Mouse (Mus musculus): Measurements from ENCODE around the gene Ano1. TPM values are rescaled to one million over a fixed set of nuclear protein-coding genes. Genes with fewer than 3 reads are reported as not detected.

Gene Ano1
- total and polyA plus RNA-seq, 2 experiments = 0.97 to 2.4 TPM

DNA sequence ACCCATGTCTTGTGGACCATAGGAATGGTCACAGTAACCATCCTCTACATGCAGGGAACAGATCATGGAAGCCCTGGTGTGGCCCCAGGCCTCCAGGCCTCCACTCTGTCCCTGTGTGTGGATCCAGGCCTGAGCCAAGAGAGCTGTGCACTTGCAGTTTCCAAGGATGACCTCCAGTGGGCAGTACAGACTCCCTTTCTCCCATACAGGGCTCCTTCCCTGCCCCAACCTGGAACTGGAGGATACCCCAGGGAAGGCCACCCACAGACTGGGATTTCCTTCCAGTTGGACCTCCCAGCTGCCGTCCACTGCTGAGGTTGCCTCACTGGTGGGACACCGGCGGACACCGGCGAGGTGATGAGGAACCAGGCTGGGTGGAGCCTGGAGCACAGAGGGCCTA is 29.6 kb upstream of the Ano1 start:
- Histone ChIP-seq H3K4me1 (ENCODE audit: control insufficient read depth, insufficient read depth, low read length) (no peaks in the 10 kb centered on the region), H3K79me2 (ENCODE audit: control insufficient read depth, insufficient read depth, low read length) (no peaks in the 10 kb centered on the region), H3K4me3 (ENCODE audit: insufficient read depth, low read depth, low read length) (no peak overlapping the region), H3K36me3 (ENCODE audit: control insufficient read depth, insufficient read depth, low read length) (no peaks in the 10 kb centered on the region), H3K9ac (ENCODE audit: low read depth, low read length) (no peak overlapping the region), H3K27me3 (ENCODE audit: control insufficient read depth, insufficient read depth, low read length) (no peaks in the 10 kb centered on the region), H3K27ac (replicated peaks; ENCODE audit: insufficient read depth, low read depth, low read length) (no peak overlapping the region)
- TF ChIP-seq POLR2A (IDR thresholded peaks at IDR 0.05; ENCODE audit: extremely low read depth, insufficient read depth, low read length) (no peak), CTCF (IDR thresholded peaks at IDR 0.05; ENCODE audit: low read depth, low read length) (peak; percentile 64)
- no peak for DNase-seq (ENCODE audit: extremely low read depth, low read depth, low spot score)
- 76% methylated on average over 5 of the region's 5 CpGs for WGBS

DNA sequence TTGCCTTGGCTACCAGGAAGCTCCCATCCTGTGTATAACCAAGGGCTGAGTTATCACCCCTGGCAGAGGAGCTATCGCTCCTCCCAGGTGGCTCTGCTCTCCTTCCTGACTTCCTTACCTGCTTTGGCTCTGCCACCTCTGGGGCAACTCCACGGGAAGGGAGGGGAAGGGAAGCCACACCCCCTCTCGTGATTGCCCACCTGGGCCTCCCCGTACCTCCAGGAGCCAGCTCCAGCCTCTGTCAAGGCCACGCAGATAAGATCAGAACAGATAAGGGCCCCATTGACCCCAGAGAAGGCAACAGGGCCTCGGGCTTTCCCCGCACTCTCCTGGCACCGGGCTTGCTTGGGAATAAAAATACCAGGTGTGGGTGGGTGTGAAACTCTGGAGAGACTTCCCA is 28.4 kb upstream of the Ano1 start:
- 42% methylated on average over 8 of the region's 8 CpGs for WGBS
- no peaks in the 10 kb centered on the region for H3K4me1 ChIP-seq (ENCODE audit: control insufficient read depth, insufficient read depth, low read length)
- H3K27ac ChIP-seq (replicated peaks; ENCODE audit: insufficient read depth, low read depth, low read length) = no peak overlapping the region
- TF ChIP-seq POLR2A (IDR thresholded peaks at IDR 0.05; ENCODE audit: extremely low read depth, insufficient read depth, low read length) (no peak), CTCF (IDR thresholded peaks at IDR 0.05; ENCODE audit: low read depth, low read length) (no peak)
- H3K9ac ChIP-seq (ENCODE audit: low read depth, low read length) = no peak overlapping the region
- no peaks in the 10 kb centered on the region for H3K27me3 ChIP-seq (ENCODE audit: control insufficient read depth, insufficient read depth, low read length)
- H3K36me3 ChIP-seq (ENCODE audit: control insufficient read depth, insufficient read depth, low read length) = no peaks in the 10 kb centered on the region
- DNase-seq (ENCODE audit: extremely low read depth, low read depth, low spot score) = no peak
- H3K79me2 ChIP-seq (ENCODE audit: control insufficient read depth, insufficient read depth, low read length) = no peaks in the 10 kb centered on the region
- H3K4me3 ChIP-seq (ENCODE audit: insufficient read depth, low read depth, low read length) = no peak overlapping the region

DNA sequence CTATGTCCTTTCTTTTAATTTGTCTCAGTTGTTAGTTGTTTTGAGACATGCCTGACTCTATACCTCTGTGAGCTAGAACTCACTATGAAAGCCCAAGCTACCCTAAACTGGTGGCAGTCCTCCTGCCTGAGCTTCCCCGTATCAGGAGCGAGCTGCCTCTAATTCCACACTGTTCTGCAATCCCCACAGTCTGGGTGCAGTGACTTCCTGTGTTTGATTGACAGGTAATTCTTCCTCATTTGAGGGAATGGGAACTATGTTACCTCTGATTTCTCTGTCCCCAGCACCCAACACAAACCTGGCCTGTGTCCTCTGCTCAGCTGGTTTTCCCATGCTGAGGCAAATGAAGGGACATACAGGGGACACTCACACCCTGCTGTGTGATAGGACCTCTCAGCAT is 27.9 kb upstream of the Ano1 start:
- no peaks in the 10 kb centered on the region for H3K4me1 ChIP-seq (ENCODE audit: control insufficient read depth, insufficient read depth, low read length)
- H3K79me2 ChIP-seq (ENCODE audit: control insufficient read depth, insufficient read depth, low read length) = no peaks in the 10 kb centered on the region
- TF ChIP-seq CTCF (IDR thresholded peaks at IDR 0.05; ENCODE audit: low read depth, low read length) (no peak), POLR2A (IDR thresholded peaks at IDR 0.05; ENCODE audit: extremely low read depth, insufficient read depth, low read length) (no peak)
- no peak for DNase-seq (ENCODE audit: extremely low read depth, low read depth, low spot score)
- no peak overlapping the region for H3K4me3 ChIP-seq (ENCODE audit: insufficient read depth, low read depth, low read length)
- no peaks in the 10 kb centered on the region for H3K27me3 ChIP-seq (ENCODE audit: control insufficient read depth, insufficient read depth, low read length)
- H3K36me3 ChIP-seq (ENCODE audit: control insufficient read depth, insufficient read depth, low read length) = no peaks in the 10 kb centered on the region
- H3K9ac ChIP-seq (ENCODE audit: low read depth, low read length) = no peak overlapping the region
- 83% methylated on average over 2 of the region's 2 CpGs for WGBS
- H3K27ac ChIP-seq (replicated peaks; ENCODE audit: insufficient read depth, low read depth, low read length) = no peak overlapping the region

DNA sequence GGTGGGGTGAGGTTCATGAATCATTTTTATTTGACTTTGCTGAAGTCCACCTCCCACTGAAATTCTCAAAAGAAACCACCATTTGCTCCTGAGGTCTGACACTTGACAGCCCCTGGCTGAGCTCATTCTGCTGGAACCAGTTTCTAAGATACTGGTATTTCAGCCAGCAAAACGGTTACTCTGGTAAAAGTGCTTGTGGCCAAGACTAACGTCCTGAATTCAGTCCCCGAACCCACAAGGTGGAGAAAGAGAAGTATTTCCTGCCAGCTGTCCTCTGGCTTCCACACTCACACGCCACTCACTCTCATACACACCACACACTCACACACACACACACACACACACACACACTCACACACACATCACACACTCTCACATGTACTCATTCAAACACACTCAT is 26.0 kb upstream of the Ano1 start:
- Histone ChIP-seq H3K27ac (replicated peaks; ENCODE audit: insufficient read depth, low read depth, low read length) (no peak overlapping the region), H3K27me3 (ENCODE audit: control insufficient read depth, insufficient read depth, low read length) (no peaks in the 10 kb centered on the region), H3K4me3 (ENCODE audit: insufficient read depth, low read depth, low read length) (no peak overlapping the region), H3K4me1 (ENCODE audit: control insufficient read depth, insufficient read depth, low read length) (no peaks in the 10 kb centered on the region), H3K9ac (ENCODE audit: low read depth, low read length) (no peak overlapping the region), H3K36me3 (ENCODE audit: control insufficient read depth, insufficient read depth, low read length) (no peaks in the 10 kb centered on the region), H3K79me2 (ENCODE audit: control insufficient read depth, insufficient read depth, low read length) (no peaks in the 10 kb centered on the region)
- TF ChIP-seq CTCF (IDR thresholded peaks at IDR 0.05; ENCODE audit: low read depth, low read length) = no peak
- WGBS = 48% methylated on average over 4 of the region's 4 CpGs
- DNase-seq (ENCODE audit: extremely low read depth, low read depth, low spot score) = no peak

DNA sequence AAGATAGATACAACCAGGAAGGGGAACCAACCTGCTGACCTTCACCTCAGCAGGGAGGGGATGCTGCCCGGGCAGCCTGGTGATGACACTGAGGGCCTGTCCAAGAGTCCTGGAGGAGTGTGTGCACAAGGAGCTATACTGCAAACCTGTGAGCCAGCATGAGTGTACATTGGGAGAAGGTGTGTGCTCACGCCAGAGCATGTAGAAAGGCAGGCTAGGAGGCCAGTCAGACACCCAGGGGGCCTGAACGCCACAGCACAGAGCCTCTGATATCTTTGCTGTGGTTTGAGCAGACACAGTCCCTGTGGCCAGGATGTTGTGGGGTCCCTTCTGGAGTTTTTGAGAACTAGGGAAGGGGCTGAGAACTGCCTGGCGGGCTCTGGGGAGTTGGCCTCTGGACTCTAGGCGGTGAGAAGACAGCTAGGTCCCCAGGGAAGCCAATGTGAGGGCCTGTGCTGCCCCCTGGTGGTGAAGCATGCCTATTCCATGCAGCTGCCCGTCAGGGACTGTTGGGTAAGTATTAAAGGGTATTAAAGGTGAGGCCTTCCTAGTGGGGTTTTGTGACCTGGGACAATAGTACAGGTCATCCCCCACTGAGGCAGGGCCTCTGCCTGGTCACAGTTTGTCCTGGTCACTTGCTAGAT is 24.2 kb upstream of the Ano1 start:
- Histone ChIP-seq H3K4me3 (ENCODE audit: insufficient read depth, low read depth, low read length) (no peak overlapping the region), H3K4me1 (ENCODE audit: control insufficient read depth, insufficient read depth, low read length) (no peaks in the 10 kb centered on the region), H3K27ac (replicated peaks; ENCODE audit: insufficient read depth, low read depth, low read length) (no peak overlapping the region), H3K27me3 (ENCODE audit: control insufficient read depth, insufficient read depth, low read length) (no peaks in the 10 kb centered on the region), H3K36me3 (ENCODE audit: control insufficient read depth, insufficient read depth, low read length) (no peaks in the 10 kb centered on the region), H3K9ac (ENCODE audit: low read depth, low read length) (no peak overlapping the region), H3K79me2 (ENCODE audit: control insufficient read depth, insufficient read depth, low read length) (no peaks in the 10 kb centered on the region)
- WGBS = 34% methylated on average over 6 of the region's 6 CpGs
- peak; percentile 36 for DNase-seq (ENCODE audit: extremely low read depth, low read depth, low spot score)
- TF ChIP-seq CTCF (IDR thresholded peaks at IDR 0.05; ENCODE audit: low read depth, low read length) (peak; percentile 95), POLR2A (IDR thresholded peaks at IDR 0.05; ENCODE audit: extremely low read depth, insufficient read depth, low read length) (no peak)

- Histone ChIP-seq H3K36me3 (ENCODE audit: control insufficient read depth, insufficient read depth, low read length) (no peaks in the 10 kb centered on the region), H3K27me3 (ENCODE audit: control insufficient read depth, insufficient read depth, low read length) (no peaks in the 10 kb centered on the region), H3K79me2 (ENCODE audit: control insufficient read depth, insufficient read depth, low read length) (no peaks in the 10 kb centered on the region), H3K4me1 (ENCODE audit: control insufficient read depth, insufficient read depth, low read length) (no peaks in the 10 kb centered on the region), H3K9ac (ENCODE audit: low read depth, low read length) (no peak overlapping the region), H3K4me3 (ENCODE audit: insufficient read depth, low read depth, low read length) (no peak overlapping the region), H3K27ac (replicated peaks; ENCODE audit: insufficient read depth, low read depth, low read length) (no peak overlapping the region)
- TF ChIP-seq POLR2A (IDR thresholded peaks at IDR 0.05; ENCODE audit: extremely low read depth, insufficient read depth, low read length) = no peak
- no peak for TF ChIP-seq CTCF (IDR thresholded peaks at IDR 0.05; ENCODE audit: low read depth, low read length)
- DNase-seq (ENCODE audit: extremely low read depth, low read depth, low spot score) = no peak
- 74% methylated on average over 3 of the region's 3 CpGs for WGBS
These were observed 23.4 kb upstream of the Ano1 start for GRCm38 (mm10) chr7:144775214-144775613.

Measured in liver, adult 2 months (tissue).